Mouse (Mus musculus) heart, postnatal 10 days (tissue): ENCODE data around the gene Gm20518. TPM values are rescaled to one million over a fixed set of nuclear protein-coding genes. Genes with fewer than 3 reads are reported as not detected.

Source experiments
- DNase-seq, 2 experiments: peaks; one replicate each; pipeline ENCODE4 v3.0.0; 2021
- intact Hi-C: fragments of 180-260 bp; cut with DNase I; formaldehyde crosslinking; loops from one replicate; pipeline ENCODE4 v1.15.1; 2025
- total RNA-seq, 2 experiments: library from RNA; stranded (reverse); gene quantifications; 2 replicates each; pipeline ENCODE4 v1.2.3; 2021

The Gm20518 gene
- under 1 TPM; 0.17 to 0.19 TPM for total RNA-seq

DNA sequence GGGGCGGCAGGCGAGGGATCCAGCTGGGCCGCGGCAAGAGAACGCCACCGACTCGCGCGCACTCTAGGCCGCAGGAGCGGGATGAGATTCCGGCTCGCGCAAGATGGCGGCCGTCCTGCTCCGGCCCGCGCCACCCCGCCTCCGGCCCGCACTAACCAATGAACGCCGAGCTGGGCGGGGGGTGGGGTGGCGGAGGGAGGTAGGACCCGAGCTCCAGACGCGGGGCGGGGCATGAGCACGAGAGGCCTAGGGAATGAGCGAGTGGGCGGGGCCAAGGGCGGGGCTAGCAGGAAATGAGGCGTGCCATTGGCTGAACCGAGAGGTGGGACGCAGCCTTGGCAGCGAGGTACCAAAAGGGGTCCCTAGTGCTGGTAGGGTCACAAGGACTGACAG lies at the start of gene Gm20518:
Gm20518 (minus strand) TSS at position 105 of the 393 bp plus-strand sequence.
- peak; percentile 99 to 100 for DNase-seq
- intact Hi-C loops, result no loop called here

DNA sequence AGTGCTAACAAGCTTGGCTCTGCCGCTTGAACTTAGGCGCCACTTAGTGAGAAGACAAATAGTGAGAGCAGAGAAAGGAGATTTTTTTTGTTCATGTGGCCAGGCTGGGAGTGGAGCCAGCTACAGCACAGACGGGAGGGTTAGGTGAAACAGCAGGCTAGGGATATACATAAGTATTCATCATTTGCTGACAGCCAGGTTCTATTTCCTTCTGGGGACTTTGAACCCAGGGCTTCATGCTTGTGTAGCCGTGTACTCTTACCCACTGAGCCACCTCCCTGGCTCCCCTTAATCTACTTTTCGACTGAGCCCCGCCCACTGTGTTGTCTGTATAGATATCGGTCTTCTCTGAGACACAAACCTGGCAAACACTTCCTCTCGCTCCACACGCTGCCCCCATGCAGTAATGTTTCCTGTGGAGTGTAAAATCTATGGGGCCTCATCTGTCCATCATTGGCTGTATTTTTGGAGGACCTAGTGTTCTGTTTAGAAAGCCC lies 47.8 kb upstream of the Gm20518 start:
- DNase-seq, result no peak
- intact Hi-C loops, result loop anchor here (2.0 kb wide), 1 partner anchor 29 kb away; the partner anchor contains the start of gene Ess2

DNA sequence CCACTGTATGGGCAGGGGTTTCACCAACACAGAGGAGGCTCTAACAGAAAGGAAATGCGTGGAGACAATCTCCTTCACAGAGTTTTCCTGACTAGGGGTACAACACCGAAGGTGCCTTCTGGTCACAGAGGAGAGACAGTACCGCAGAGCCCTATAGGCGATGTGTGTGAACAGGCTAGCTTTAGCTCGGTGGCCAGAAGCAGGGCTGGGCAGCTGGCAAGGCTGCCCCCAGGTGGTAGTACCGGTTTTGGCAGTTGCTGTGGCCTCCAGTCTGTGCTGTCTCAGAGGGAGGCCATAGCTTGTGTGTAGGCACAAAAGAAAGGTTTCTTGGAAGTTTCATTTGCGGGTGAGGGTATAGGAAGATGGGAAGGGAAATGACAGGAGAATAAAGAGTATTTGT lies 47.4 kb upstream of the Gm20518 start:
- intact Hi-C loops, result loop anchor here (2.0 kb wide), 1 partner anchor 28 kb away; the partner anchor contains the start of gene Ess2
- peak; percentile 63 to 68 for DNase-seq

DNA sequence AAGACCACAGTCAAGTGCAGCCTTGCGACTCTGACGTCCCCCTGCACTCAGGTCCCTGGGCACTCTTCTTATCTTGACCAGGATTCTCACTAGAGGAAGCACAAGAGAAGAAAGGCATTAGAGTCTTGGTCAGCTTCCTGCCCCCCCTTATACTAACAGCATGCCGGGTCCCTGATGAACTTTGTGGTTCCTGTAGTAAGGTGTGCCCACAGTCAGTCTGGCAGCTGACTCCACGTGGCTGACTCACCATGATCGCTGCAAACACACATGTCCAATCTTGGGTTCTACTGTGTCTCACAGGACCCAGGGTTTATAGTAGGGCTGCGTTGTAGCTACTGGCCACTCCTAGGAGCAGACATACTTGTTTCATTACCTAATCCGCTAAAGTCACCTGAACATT lies 46.7 kb upstream of the Gm20518 start:
- no peak for DNase-seq
- intact Hi-C loops, result loop anchor here (2.0 kb wide), 1 partner anchor 27 kb away; the partner anchor contains the start of gene Ess2

DNA sequence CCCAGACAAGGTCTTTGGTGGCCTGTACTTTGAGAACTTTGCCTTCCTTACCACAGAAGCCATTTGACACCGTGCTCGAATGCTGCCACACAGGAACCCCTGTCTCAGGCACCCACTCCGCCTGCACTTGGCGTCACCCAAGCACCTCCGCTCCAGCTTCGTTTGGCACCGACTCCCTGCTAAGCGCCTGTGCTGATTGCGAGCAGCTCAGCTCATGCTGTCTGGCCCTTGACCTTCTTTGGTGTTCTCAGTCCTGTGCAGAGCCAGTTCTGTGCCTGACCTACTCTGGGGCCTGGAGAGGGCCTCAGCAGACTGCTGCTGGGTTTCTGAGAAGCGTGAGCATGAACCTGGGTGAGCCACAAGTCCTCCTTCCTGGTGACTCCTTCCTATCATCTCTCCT lies 45.3 kb upstream of the Gm20518 start:
- intact Hi-C loops, result no loop called here
- no peak for DNase-seq

DNA sequence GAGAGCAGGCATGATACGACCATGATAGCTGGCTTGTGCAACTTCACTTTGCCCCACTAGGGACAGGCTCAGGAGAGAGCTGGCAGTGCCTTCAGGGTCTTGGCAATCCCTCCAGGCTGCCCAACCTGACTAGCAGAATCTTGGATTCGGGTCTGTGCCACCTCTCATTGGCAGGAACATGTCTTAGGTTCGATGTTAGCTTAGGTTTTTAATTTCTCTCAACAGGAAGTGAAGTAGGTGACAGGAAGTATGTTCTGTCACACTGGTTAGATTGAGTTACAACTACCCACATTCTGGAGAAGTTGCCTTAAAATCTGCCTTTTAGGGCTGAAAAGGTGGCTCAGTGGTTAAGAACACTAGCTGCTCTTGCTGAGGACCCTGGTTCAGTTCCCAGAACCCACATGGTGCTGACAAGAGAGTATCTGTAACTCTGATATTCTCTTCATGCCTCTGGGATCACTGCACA lies 43.0 kb upstream of the Gm20518 start:
- intact Hi-C loops, result loop anchor here (5.0 kb wide), 1 partner anchor 113 kb away; no protein-coding TSS in a partner anchor
- DNase-seq, result no peak

DNA sequence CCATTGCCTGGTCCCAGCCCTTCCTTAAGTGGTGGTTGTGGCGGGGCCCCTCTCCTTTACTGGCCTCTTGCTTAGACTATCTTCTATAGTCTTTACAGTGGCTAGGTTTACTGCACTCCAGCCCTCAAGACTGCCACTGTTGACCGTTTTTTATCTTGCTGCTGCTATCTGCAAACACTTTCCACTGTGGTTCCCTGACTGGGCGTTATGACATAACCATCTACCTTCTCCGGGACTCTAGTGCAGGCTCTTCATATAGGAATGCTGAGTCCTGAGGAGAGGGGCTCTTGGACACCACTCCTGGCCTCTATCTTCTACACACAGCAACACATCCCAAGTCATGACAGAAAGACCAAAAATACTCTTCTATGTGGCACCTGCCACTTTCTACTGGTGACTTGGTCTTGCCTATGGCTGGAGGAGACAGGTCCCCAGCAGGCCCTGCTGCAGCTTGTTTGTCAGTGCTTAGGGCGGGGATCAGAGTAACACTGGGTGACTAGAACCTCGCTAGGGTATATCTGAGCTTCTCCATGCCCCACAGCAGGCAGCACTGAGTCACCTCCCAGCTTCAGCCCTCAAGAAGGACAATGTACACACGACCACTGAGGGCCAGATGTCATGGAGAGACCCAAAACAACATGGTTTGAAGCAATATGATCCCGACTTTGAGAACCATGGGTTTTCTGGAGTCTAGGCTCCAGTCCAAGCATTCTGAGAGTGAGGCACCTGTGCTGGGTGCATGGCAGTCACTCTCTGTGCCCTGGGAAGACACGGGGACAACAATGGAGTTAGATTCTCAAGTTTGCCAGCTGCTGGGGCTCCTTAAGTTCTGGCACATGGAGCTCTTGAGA lies 42.3 kb upstream of the Gm20518 start:
- DNase-seq, result no peak
- intact Hi-C loops, result loop anchor here (5.0 kb wide), 1 partner anchor 113 kb away; no protein-coding TSS in a partner anchor

DNA sequence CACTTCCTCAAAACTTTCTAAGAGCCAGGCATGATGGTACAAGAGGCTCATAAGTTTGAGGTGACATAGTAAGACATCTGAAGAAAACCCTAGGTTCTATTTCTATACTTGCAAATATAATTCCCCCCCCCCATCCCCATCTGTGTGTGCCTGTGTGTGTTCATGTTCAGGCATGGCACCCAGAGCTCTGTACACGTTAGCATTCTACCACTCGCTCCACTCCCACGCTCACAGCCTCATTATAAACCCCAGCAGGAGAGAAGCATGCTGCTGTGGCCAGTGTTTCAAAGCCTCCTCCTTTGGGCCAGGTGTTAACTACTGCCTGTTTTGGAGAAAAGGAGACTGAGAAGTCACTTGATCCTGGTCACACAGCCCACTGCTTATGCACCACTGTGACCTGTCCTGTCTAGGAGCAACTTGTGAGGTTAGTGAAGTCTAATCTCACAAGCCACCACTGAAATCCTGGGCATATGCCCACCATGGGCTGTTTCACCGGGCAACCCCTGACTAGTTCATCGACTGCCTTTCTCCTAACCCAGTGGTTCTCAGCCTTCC lies 40.5 kb upstream of the Gm20518 start:
- intact Hi-C loops, result loop anchor here (5.0 kb wide), 1 partner anchor 115 kb away; no protein-coding TSS in a partner anchor

DNA sequence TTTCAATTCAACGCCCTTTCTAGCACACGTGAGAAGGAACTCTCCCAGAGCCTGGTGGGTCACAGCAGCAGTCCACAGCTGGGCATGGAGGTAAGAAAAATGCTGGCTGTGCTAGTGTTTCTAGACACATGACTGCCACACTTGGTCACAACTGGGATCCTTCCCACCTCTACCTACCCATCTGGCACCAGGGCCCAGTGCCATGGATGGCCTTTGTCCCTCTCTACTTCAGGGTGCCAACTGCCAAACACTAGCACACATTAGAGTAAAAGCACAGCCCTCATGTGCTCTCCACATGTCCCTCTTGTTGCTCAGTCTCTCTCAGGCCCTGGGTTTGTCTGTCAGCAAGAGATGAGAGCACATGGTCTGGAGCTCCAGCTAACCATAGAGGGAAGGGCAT lies 38.2 kb upstream of the Gm20518 start:
- DNase-seq, result no peak
- intact Hi-C loops, result loop anchor here (2.0 to 5.0 kb wide), 2 partner anchors 57 to 118 kb away; no protein-coding TSS in a partner anchor

More for the DNA sequence above, 40.5 kb upstream of the Gm20518 start:
- no peak for DNase-seq

DNA sequence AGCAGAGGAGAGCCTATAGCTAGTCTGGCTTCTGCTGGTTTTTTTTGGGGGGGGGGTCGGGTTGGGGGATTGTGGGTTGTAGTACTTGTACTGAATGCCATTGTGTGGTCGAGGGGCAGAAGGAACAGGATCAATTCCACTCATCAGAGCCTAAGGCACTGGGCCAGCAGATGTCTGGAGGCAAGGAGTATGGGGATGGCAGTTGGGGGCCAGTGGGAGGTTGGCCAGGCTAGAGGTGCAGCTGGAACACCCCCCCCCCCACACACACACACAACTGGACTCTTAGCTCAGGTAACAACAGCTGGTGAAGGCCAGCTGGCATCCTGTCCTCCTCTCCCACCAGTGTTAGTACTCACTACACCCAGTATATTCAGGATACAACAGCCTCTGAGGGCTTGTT lies 37.7 kb upstream of the Gm20518 start:
- intact Hi-C loops, result loop anchor here (2.0 kb wide), 1 partner anchor 58 kb away; no protein-coding TSS in a partner anchor
- DNase-seq, result no peak

DNA sequence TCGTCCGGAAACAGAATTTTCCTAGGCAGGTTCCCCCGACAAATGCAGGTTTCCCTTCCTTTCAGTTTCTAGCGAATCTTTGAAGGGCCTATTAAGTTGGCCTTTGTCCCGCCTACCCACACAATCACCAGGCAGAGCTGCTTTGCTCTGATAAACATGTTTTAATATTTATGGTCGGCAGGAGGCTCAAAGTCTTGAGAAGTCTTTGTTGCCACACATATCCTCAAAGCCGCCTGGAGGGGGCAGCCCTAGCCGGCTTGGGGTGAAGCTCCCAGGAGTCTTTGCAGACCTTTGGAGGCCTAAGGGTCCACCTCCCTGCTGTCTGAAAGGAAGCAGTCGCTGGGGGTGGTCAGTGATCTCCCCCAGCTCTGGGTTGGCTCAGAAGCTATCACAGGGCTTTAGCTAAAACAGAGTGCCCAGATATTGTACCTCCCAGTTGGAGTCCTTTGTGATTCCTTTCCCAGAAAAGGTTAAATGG lies 37.2 kb upstream of the Gm20518 start:
- intact Hi-C loops, result loop anchor here (2.0 kb wide), 1 partner anchor 58 kb away; no protein-coding TSS in a partner anchor
- DNase-seq, result peak; percentile 73 to 85

DNA sequence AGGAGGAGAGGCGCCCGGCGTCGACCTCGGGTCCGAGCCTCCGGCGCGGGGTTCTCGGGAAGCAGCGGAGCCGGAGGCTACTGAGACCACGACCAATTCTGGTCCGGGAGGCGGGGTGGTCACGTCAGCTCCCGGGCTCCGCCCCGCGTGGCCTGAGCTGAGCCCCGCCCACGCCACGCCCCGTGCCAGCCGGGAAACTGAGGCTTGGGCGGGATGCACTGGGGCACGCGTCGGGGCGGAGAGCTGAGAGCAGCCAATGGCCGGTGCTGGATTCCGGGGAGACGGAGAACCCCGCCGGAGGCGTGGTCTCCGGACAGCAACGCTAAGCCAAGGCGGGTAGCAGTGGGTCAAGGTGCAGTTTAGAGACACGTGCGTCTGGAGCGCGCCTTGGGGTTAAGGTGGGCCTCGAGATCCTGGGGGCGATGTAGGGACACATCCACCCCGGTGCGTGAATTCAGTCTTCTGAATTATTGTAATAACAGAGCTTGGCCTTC lies 36.7 kb upstream of the Gm20518 start, which contains the start of gene Slc25a1:
Slc25a1 (minus strand) TSS at position 133 of the 494 bp plus-strand sequence.
- peak; percentile 75 to 77 for DNase-seq
- intact Hi-C loops, result loop anchor here (2.0 kb wide), 1 partner anchor 59 kb away; no protein-coding TSS in a partner anchor

DNA sequence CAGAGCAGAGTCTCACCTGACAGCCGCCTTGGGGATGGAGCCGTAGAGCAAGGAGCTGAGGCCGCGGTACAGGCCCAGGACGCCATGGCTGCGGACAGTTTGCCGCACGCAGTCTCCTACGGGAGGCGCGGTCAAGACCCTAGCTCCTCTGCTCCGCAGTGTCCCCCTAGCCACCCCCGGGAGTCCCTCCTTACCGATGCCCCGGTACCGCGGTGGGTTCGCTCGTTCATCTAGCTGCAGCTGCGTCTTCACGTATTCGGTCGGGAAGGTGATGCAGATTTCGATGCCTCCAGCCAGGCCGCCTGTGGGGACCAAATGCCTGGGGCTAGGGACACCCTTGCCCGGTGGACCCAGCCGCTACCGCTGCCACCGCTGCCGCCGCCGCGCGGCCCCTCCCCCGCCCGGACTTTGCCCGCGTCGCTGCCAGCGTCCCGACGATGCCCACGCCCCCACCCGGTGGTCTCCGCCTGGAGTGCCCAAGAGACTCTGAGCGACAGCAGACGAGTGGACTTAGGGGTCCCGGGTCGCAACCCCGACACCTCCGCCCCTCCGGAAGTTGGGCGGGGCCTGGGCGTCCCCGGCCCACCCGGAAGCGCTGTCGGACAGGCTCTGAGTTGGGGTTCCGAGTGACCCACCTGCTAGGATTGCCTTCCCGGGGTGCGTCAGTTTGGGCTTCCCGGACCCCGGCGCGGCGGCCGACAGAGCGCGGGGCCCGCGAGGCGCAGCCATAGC lies 36.0 kb upstream of the Gm20518 start:
- peak in 1 of 2 experiments; percentile 55 for DNase-seq

DNA sequence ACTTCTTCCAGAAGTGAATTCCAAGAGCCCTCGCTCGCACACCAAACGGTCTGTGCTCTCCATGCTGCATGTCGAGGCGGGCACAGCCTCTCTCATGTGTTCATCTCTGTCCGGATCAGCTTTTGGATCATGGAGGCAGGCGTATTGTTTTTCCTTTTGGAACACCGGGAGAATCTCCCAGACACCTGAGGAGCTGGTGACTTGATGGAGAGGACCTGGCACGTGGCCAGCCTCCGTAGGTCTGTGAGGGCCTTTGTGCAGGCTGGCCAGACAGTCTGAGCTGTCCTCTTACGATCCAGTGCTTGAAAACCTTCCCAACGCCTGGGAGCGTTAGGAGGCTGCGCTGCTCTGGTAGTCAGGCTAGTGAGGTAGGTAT lies 30.7 kb upstream of the Gm20518 start:
- no peak for DNase-seq
- intact Hi-C loops, result no loop called here

More for the DNA sequence above, 36.0 kb upstream of the Gm20518 start:
- intact Hi-C loops, result loop anchor here (2.0 kb wide), 1 partner anchor 59 kb away; no protein-coding TSS in a partner anchor

DNA sequence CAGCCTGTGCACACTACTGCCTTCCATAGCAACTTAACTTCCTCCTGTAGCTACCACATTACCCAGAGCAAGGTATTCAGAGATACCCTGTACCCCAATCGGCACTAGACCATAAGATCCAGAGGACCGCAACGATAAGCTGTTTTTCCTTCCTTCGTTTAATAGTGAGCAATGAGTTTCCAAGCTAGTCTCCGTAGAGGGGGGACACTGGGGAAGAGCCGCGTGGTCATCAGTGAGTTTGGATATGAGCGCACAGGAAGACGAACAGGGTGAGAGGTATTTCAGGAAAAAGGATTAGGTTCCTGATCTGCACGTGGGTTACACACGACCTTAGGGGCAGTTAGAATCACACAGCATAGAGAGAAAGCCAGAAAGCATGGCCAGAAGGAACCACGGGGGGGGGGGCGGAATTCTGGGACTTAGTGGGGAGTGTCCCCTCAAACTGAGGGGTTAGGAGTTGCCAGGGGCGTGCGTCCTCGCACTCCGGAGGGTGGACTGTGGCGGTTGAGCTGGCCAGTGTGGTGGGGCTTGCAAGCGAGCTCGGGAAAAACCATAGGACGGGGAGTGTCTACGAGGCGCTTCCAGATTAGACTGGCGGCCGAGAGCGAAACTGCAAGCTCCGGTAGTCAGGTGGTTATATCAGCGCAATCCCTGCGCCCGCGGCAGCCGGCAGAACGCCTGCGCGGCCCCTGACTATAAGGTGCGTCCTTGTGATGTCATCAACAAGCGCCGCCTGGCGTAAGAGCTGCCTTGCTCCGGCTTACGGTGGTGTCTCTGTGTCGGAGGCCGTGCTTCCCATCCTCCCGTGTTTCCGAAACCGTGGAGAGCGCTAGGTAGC lies 30.1 kb upstream of the Gm20518 start:
- peak; percentile 96 to 97 for DNase-seq
- intact Hi-C loops, result loop anchor here (1.0 kb wide), 1 partner anchor 9 kb away; no protein-coding TSS in a partner anchor

DNA sequence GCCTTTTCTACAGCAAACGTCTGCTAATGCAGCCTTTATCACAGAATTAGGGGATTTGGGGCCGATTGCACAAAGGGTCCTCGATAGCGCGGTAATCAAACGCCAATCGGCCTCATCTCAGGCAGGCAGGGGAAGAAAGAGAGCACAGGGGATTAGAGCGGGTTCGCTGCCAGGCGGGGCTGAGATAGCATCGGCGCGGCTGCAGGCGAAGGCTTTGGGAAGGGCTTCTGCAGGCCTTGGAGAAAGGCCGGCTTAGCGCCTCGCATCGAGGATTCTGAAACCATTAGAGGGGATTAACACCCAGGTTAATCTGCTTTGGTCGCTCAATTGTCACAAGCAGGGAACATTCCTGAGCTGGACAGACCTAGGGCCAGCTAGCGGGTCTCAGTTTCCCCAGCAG lies 29.1 kb upstream of the Gm20518 start:
- intact Hi-C loops, result no loop called here
- DNase-seq, result no peak

DNA sequence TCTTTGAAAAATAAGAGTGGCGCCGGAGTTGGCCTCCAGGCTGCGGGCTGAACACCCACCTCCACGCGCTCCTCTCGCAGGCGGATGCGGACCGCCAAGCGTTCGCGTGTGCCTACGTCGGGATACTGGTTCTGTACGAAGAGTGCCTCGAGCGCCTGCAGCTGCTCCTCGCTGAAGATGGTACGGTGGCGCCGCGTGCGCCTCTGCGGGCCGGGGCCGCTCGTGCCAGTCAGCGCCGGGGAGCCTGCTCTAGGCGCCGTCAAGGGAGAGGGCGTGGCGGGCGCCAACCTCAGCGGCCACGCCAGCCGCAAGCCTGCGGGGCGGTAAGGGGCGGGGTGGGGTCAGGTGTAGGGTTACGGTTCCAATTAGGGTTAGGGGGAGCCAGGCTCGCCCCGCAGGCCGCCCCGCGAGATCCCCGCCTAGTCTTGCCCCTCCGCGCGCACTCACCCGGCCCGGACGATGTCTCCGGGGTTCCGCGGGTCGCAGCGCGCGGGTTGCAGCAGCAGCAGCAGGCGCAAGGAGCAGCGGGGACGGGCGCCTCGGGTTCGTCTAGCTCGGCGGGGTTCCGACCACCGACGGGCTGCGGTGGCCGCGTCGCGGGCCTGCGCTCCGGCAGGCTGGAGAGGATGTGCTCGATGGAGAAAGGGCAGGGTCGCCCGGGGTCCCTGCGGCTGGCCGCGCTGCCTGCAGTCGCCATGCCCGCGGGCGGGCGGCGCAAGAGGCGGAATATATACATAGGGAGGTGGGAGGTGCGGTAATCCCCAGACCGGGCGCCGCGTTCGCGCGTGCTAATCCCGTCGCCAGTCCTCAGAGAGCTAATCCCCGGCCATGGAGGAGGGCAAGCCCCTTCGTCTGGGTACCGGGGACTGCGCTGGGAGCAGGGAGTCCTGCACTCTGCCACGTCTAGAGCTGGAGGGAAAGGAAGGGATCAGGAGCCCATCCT lies 23.1 kb upstream of the Gm20518 start, which contains the start of gene Gsc2:
Gsc2 (minus strand) TSS at position 753 of the 943 bp plus-strand sequence.
- intact Hi-C loops, result no loop called here
- DNase-seq, result no peak
